Mouse (Mus musculus): ENCODE measurements around the gene Cxadr.

DNA sequence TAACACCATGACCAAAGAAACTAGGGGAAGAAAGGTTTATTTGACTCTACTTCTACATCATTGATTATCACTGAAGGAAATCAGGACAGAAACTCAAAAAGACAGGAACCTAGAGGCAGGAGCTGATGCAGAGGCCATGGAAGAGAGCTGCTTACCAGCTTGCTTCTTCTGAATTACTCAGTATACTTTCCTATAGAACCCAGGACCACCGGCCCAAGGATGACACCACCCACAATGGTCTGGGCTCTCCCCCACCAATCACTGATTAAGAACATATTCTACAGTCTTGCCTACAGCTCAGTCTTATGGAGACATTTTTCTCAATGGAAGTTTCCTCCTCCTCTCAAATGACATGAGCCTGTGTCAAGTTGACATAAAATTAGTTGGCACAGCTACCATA, 7.2 kb upstream of the Cxadr start:
- TF ChIP-seq CTCF (IDR thresholded peaks at IDR 0.05; ENCODE audit: low read depth) (no peak), EP300 (IDR thresholded peaks at IDR 0.05; ENCODE audit: low read depth) (no peak)
